9 mouse cellular contexts compared by ENCODE assay signal in genomic region chr19:38818191-38818590, GRCm38 (mm10). TPM values are rescaled to one million over a fixed set of nuclear protein-coding genes. Genes with fewer than 3 reads are reported as not detected.
DNase-seq lines count a peak whose midpoint lies in the region; ATAC-seq and TF ChIP-seq lines count a peak whose summit lies in the region.
"Had no signal": no experiment of that assay in that cellular context is flagged by ENCODE, and none has a peak within 500 bp of the region (broad histone marks: within the 10 kb centered on the region; RNA-seq: fewer than 3 reads in every experiment).

No protein-coding gene starts in this region.

- H3K27me3 ChIP-seq in lung, embryonic 14.5 days (ENCODE audit: insufficient read depth, low read length): no peaks in the 10 kb centered on the region
- no peaks in the 10 kb centered on the region for H3K27me3 ChIP-seq in embryonic facial prominence, embryonic 11.5 days (ENCODE audit: control insufficient read depth, insufficient read depth, low read length)
- H3K27me3 ChIP-seq in intestine, embryonic 16.5 days (replicated peaks; ENCODE audit: control insufficient read depth, insufficient read depth, low read length): no peaks in the 10 kb centered on the region
- H3K27me3 ChIP-seq in neural tube, embryonic 12.5 days (replicated peaks): no peaks in the 10 kb centered on the region

- H3K4me2 ChIP-seq in lung, embryonic 14.5 days: peak overlapping the region; percentile 82
- H3K4me2 ChIP-seq in embryonic facial prominence, embryonic 11.5 days (ENCODE audit: low read depth, low read length): peak overlapping the region; percentile 63
- H3K4me2 ChIP-seq in intestine, embryonic 16.5 days (ENCODE audit: low read depth, low read length): peak overlapping the region; percentile 74
- peak overlapping the region; percentile 88 for H3K4me2 ChIP-seq in neural tube, embryonic 12.5 days (replicated peaks)

- 0 out of 2 replicates have a peak, but pooled peaks cover 2% of the 10 kb centered on the region for H3K4me1 ChIP-seq in lung, embryonic 14.5 days (ENCODE audit: insufficient read depth)
- peaks cover 6% of the 10 kb centered on the region for H3K4me1 ChIP-seq in lung, adult 2 months (ENCODE audit: control insufficient read depth, insufficient read depth, low read length)
- H3K4me1 ChIP-seq in embryonic facial prominence, embryonic 11.5 days (ENCODE audit: control insufficient read depth, insufficient read depth, low read length): no peaks in the 10 kb centered on the region
- peaks cover 5% of the 10 kb centered on the region for H3K4me1 ChIP-seq in intestine, embryonic 16.5 days (ENCODE audit: control insufficient read depth, insufficient read depth, low read length)
- H3K4me1 ChIP-seq in neural tube, embryonic 12.5 days: peaks cover 11% of the 10 kb centered on the region

- no peak for TF ChIP-seq CTCF in lung, embryonic 14.5 days (IDR thresholded peaks at IDR 0.05; ENCODE audit: low read depth)
- TF ChIP-seq CTCF in lung, adult 2 months (IDR thresholded peaks at IDR 0.05; ENCODE audit: insufficient read depth, low read length): no peak

- WGBS in lung, embryonic 14.5 days: 30% methylated on average over 8 of the region's 8 CpGs
- 26% methylated on average over 8 of the region's 8 CpGs for WGBS in lung, adult 2 months
- WGBS in embryonic facial prominence, embryonic 11.5 days: 36% methylated on average over 8 of the region's 8 CpGs
- 34% methylated on average over 8 of the region's 8 CpGs for whole genome bisulfite sequencing in intestine, embryonic 16.5 days
- WGBS in neural tube, embryonic 12.5 days: 44% methylated on average over 8 of the region's 8 CpGs

- ATAC-seq in lung, embryonic 14.5 days (ENCODE audit: insufficient read depth): no peak
- no peak for ATAC-seq in embryonic facial prominence, embryonic 11.5 days (replicated peaks; ENCODE audit: insufficient number of reproducible peaks, low FRiP score, low TSS enrichment, low read depth)
- ATAC-seq in intestine, embryonic 16.5 days: no peak
- no peak for ATAC-seq in neural tube, embryonic 12.5 days (ENCODE audit: low FRiP score, low read depth)

- peak overlapping the region; percentile 81 for H3K9ac ChIP-seq in lung, embryonic 14.5 days
- H3K9ac ChIP-seq in embryonic facial prominence, embryonic 11.5 days (replicated peaks; ENCODE audit: low read length): peak overlapping the region; percentile 76
- peak overlapping the region; percentile 83 for H3K9ac ChIP-seq in intestine, embryonic 16.5 days (ENCODE audit: low read depth, low read length)
- peak overlapping the region; percentile 64 for H3K9ac ChIP-seq in neural tube, embryonic 12.5 days

- H3K9me3 ChIP-seq in lung, embryonic 14.5 days (ENCODE audit: low read depth, low read length): no peaks in the 10 kb centered on the region
- no peaks in the 10 kb centered on the region for H3K9me3 ChIP-seq in embryonic facial prominence, embryonic 11.5 days (replicated peaks; ENCODE audit: control insufficient read depth, low read length)
- no peaks in the 10 kb centered on the region for H3K9me3 ChIP-seq in intestine, embryonic 16.5 days (ENCODE audit: control insufficient read depth, low read length)
- no peaks in the 10 kb centered on the region for H3K9me3 ChIP-seq in neural tube, embryonic 12.5 days

- TF ChIP-seq POLR2A in lung, adult 2 months (IDR thresholded peaks at IDR 0.05; ENCODE audit: borderline replicate concordance, extremely low read depth, low read depth, low read length): no peak

- H3K36me3 ChIP-seq in lung, embryonic 14.5 days (ENCODE audit: insufficient read depth): peaks cover 29% of the 10 kb centered on the region
- no peaks in the 10 kb centered on the region; the same call in 1 of the 2 replicates for H3K36me3 ChIP-seq in embryonic facial prominence, embryonic 11.5 days (replicated peaks; ENCODE audit: control insufficient read depth, insufficient read depth, low read depth, low read length)
- peaks cover 7% of the 10 kb centered on the region; the same call in 1 of the 2 replicates for H3K36me3 ChIP-seq in intestine, embryonic 16.5 days (ENCODE audit: control insufficient read depth, insufficient read depth, low read length)
- peaks cover 30% of the 10 kb centered on the region for H3K36me3 ChIP-seq in neural tube, embryonic 12.5 days

- peak overlapping the region; percentile 84 for H3K4me3 ChIP-seq in lung, embryonic 14.5 days (ENCODE audit: low read depth, low read length)
- no peak overlapping the region for H3K4me3 ChIP-seq in lung, adult 2 months (replicated peaks; ENCODE audit: extremely low read depth, low read depth, low read length)
- peak overlapping the region; percentile 70 for H3K4me3 ChIP-seq in embryonic facial prominence, embryonic 11.5 days (ENCODE audit: low read depth, low read length)
- peak overlapping the region; percentile 74 for H3K4me3 ChIP-seq in intestine, embryonic 16.5 days (ENCODE audit: low read length)
- H3K4me3 ChIP-seq in neural tube, embryonic 12.5 days: peak overlapping the region; percentile 70

- H3K27ac ChIP-seq in lung, embryonic 14.5 days (ENCODE audit: low read depth): no peak overlapping the region
- H3K27ac ChIP-seq in embryonic facial prominence, embryonic 11.5 days (replicated peaks; ENCODE audit: low read depth, low read length): no peak overlapping the region
- no peak overlapping the region for H3K27ac ChIP-seq in intestine, embryonic 16.5 days (ENCODE audit: low read length)
- H3K27ac ChIP-seq in neural tube, embryonic 12.5 days: no peak overlapping the region

- DNase-seq in lung, embryonic 14.5 days: no peak
- DNase-seq in lung, adult 2 months: no peak
- DNase-seq in embryonic facial prominence, embryonic 11.5 days (ENCODE audit: low spot score): no peak
- DNase-seq in right cerebral cortex, adult 2 months (ENCODE audit: low spot score in 2 of 2): no peak
- DNase-seq in left cerebral cortex, adult 11 months (ENCODE audit: low spot score): no peak
- no peak for DNase-seq in T-cell, adult 2 months (ENCODE audit: low spot score)
- DNase-seq: layer of hippocampus, adult 9-11 months had no signal

RNA-seq across cellular contexts. Expression of gene Noc3l, which starts 0.8 kb away (rescaled TPM):
- polyA plus RNA-seq in lung, embryonic 14.5 days (2014; fragmentation: Nextera tagmentation; extraction: Ambion mirVana): 9.8 and 10.0 TPM in 2 replicates
- 1.9 and 2.7 TPM in 2 replicates for polyA plus RNA-seq in lung, adult 2 months (2012; rRNA removed)
- polyA plus RNA-seq in embryonic facial prominence, embryonic 11.5 days (2014; fragmentation: Nextera tagmentation; extraction: Ambion mirVana): 11.9 and 14.0 TPM in 2 replicates
- 5.3 and 5.9 TPM in 2 replicates for polyA plus RNA-seq in intestine, embryonic 16.5 days (2015; fragmentation: Nextera tagmentation; extraction: Ambion mirVana)
- 7.7 and 8.4 TPM in 2 replicates for polyA plus RNA-seq in neural tube, embryonic 12.5 days (2016; fragmentation: Nextera tagmentation; extraction: Ambion mirVana)

RNA-seq across cellular contexts. Expression of gene Tbc1d12, which starts 18.2 kb away (rescaled TPM):
- polyA plus RNA-seq in lung, embryonic 14.5 days (2014; fragmentation: Nextera tagmentation; extraction: Ambion mirVana): 3.8 and 4.4 TPM in 2 replicates
- 3.5 and 4.9 TPM in 2 replicates for polyA plus RNA-seq in lung, adult 2 months (2012; rRNA removed)
- 2.4 and 3.3 TPM in 2 replicates for polyA plus RNA-seq in embryonic facial prominence, embryonic 11.5 days (2014; fragmentation: Nextera tagmentation; extraction: Ambion mirVana)
- 1.0 TPM in 2 replicates for polyA plus RNA-seq in intestine, embryonic 16.5 days (2015; fragmentation: Nextera tagmentation; extraction: Ambion mirVana)
- 5.6 and 6.6 TPM in 2 replicates for polyA plus RNA-seq in neural tube, embryonic 12.5 days (2016; fragmentation: Nextera tagmentation; extraction: Ambion mirVana)
